Mouse (Mus musculus) heart, embryonic 14.5 days (tissue): ENCODE data around the gene Opn3. TPM values are rescaled to one million over a fixed set of nuclear protein-coding genes. Genes with fewer than 3 reads are reported as not detected.

Experiments
- ATAC-seq: fragments of 200-750 bp; cut with Nextera tagmentation; 2 replicates; pipeline ENCODE4 v1.8.0; 2017; ENCODE audit warnings: low read depth, moderate TSS enrichment; ENCODE audit not compliant: insufficient number of reproducible peaks, insufficient read depth, low FRiP score
- H3K27ac ChIP-seq, 2 experiments: fragments of 200-500 bp in 1 of 2; fragments of 300-500 bp in 1 of 2; sonication (generic) in 1 of 2; replicated peaks in 1 of 2; 2 replicates each; pipeline ENCODE4 v1.5.1; 2012 to 2014; ENCODE audit warnings: low read depth in 2 of 2, low read length in 2 of 2, control low read depth in 1 of 2, mild to moderate bottlenecking in 1 of 2, mixed read lengths in 1 of 2; ENCODE audit not compliant: control insufficient read depth in 1 of 2, insufficient read depth in 1 of 2
- H3K27me3 ChIP-seq: fragments of 300-500 bp; sonication (generic); 2 replicates; pipeline ENCODE4 v1.6.1; 2014; ENCODE audit warnings: mild to moderate bottlenecking, low read length, control low read depth; ENCODE audit not compliant: control insufficient read depth, insufficient read depth
- H3K36me3 ChIP-seq: fragments of 300-500 bp; sonication (generic); 2 replicates; pipeline ENCODE4 v1.6.1; 2014; ENCODE audit warnings: mild to moderate bottlenecking, control low read depth, low read length, mixed read lengths; ENCODE audit not compliant: control insufficient read depth, insufficient read depth
- H3K4me1 ChIP-seq, 2 experiments: fragments of 200-500 bp in 1 of 2; fragments of 300-500 bp in 1 of 2; sonication (generic) in 1 of 2; 2 replicates each; pipeline ENCODE4 v1.6.1; 2012 to 2014; ENCODE audit warnings: low read length in 2 of 2, control low read depth in 1 of 2, mixed read lengths in 1 of 2; ENCODE audit not compliant: control insufficient read depth in 2 of 2, insufficient read depth in 2 of 2
- H3K4me2 ChIP-seq: fragments of 300-500 bp; sonication (generic); 2 replicates; pipeline ENCODE4 v1.6.1; 2014; ENCODE audit warnings: mild to moderate bottlenecking, low read length
- H3K4me3 ChIP-seq, 2 experiments: fragments of 200-500 bp in 1 of 2; fragments of 300-500 bp in 1 of 2; sonication (generic) in 1 of 2; 2 replicates each; pipeline ENCODE4 v1.5.1; 2012 to 2014; ENCODE audit warnings: low read length in 2 of 2, mild to moderate bottlenecking in 2 of 2, control low read depth in 1 of 2, low read depth in 1 of 2, moderate library complexity in 1 of 2; ENCODE audit not compliant: control insufficient read depth in 1 of 2, insufficient read depth in 1 of 2
- H3K9ac ChIP-seq: fragments of 300-500 bp; sonication (generic); 2 replicates; pipeline ENCODE4 v1.6.1; 2014; ENCODE audit warnings: mild to moderate bottlenecking, low read length
- H3K9me3 ChIP-seq: fragments of 300-500 bp; sonication (generic); 2 replicates; pipeline ENCODE4 v1.6.1; 2016; ENCODE audit warnings: low read length, control low read depth; ENCODE audit not compliant: control insufficient read depth
- WGBS: fragments of 180-500 bp; shearing (Covaris S2); extraction: QIAGEN DNeasy Blood & Tissue Kit; methylation state at CpG from one replicate; pipeline ENCODE4 v1.1.7; 2014; 5-methylcytosine and 5-hydroxymethylcytosine counted together
- polyA plus RNA-seq: library from polyadenylated mRNA; unstranded; fragments of >200 nt; fragmentation: Nextera tagmentation; extraction: Ambion mirVana; gene quantifications from 2 replicates; pipeline ENCODE4 v1.2.1, GENCODE M21; 2014

Gene Opn3
- polyA plus RNA-seq, 1 experiment from 2014 or later: 15.6 TPM

GRCm38 (mm10) chr1:175619814-175620431, 72.7 kb downstream of the Opn3 start, which contains the start of gene Kmo:
Kmo (plus strand) TSS chr1:175620381.
- 87% methylated on average over 13 of the region's 13 CpGs for WGBS
- no peak within 1 kb of the TSS for H3K9ac ChIP-seq
- no peak for ATAC-seq
- no peaks in the 10 kb centered on the region for H3K9me3 ChIP-seq
- H3K4me3 ChIP-seq: no peak within 1 kb of the TSS
- H3K4me1 ChIP-seq: peaks cover 2 to 9% of the 10 kb centered on the region in 2 experiments; a peak in 2 of 4 replicates
- H3K4me2 ChIP-seq: no peak within 1 kb of the TSS
- H3K27ac ChIP-seq: no peak within 1 kb of the TSS
- peaks cover 53% of the 10 kb centered on the region for H3K36me3 ChIP-seq
- no peaks in the 10 kb centered on the region for H3K27me3 ChIP-seq

GRCm38 (mm10) chr1:175614992-175615391, 77.6 kb downstream of the Opn3 start:
- WGBS: 89% methylated on average over 9 of the region's 9 CpGs
- Histone ChIP-seq H3K27me3 (no peaks in the 10 kb centered on the region), H3K4me3 (no peak overlapping the region), H3K4me1 (no peaks in the 10 kb centered on the region), H3K36me3 (peaks cover 92% of the 10 kb centered on the region), H3K4me2 (no peak overlapping the region), H3K27ac (no peak overlapping the region), H3K9me3 (no peaks in the 10 kb centered on the region), H3K9ac (no peak overlapping the region)
- no peak for ATAC-seq

Other genes starting within 250 kb of the Opn3 start
- 0.55 and 0.82 TPM in 2 replicates for gene Rgs7, start 200.3 kb downstream of the Opn3 start, polyA plus RNA-seq
- 0.36 TPM in 1 of 2 replicates, not detected in the other for gene Kmo, start 72.4 kb downstream of the Opn3 start, polyA plus RNA-seq
- gene Fh1, start 67.1 kb downstream of the Opn3 start, polyA plus RNA-seq: 306 and 312 TPM in 2 replicates
- 6.9 TPM in 2 replicates for gene Chml, start 125 bp upstream of the Opn3 start, polyA plus RNA-seq
- gene Wdr64, start 5.8 kb upstream of the Opn3 start, polyA plus RNA-seq: not detected in 2 replicates
- 25.2 and 25.7 TPM in 2 replicates for gene Exo1, start 187.8 kb upstream of the Opn3 start, polyA plus RNA-seq
- gene Gm38100, start 227.6 kb upstream of the Opn3 start, polyA plus RNA-seq: 0.11 TPM in 1 of 2 replicates, not detected in the other